Mouse (Mus musculus) megakaryocyte, adult 5-6 weeks (primary cell): Measurements from ENCODE around the gene Ube2n. TPM values are rescaled to one million over a fixed set of nuclear protein-coding genes. Genes with fewer than 3 reads are reported as not detected.

Source experiments
- ATAC-seq: 2 replicates; pipeline ENCODE4 v1.8.0; 2016; ENCODE audit warnings: mild to moderate bottlenecking, inconsistent platforms; ENCODE audit not compliant: poor library complexity, severe bottlenecking
- total RNA-seq, 2 experiments: library from RNA; stranded (forward) in 1 of 2; stranded (reverse) in 1 of 2; fragments of 153-499, 151-499 nt in 1 of 2; fragments of 221-1000, 200-1000 nt in 1 of 2; gene quantifications; 2 replicates each; pipeline versions ENCODE4 v1.2.3 to v1.2.4; 2015 to 2017

The Ube2n gene
- total RNA-seq, 2 experiments from 2014 or later = 144 to 363 TPM

- ATAC-seq = no peak
These were observed 40.9 kb downstream of the Ube2n start for GRCm38 (mm10) chr10:95555866-95556265.

- ATAC-seq = peak; percentile 57
These were observed 42.4 kb downstream of the Ube2n start for GRCm38 (mm10) chr10:95557337-95557828.

GRCm38 (mm10) chr10:95559426-95559825 lies 44.5 kb downstream of the Ube2n start:
- ATAC-seq = no peak

- ATAC-seq = no peak
These were observed 45.5 kb downstream of the Ube2n start for GRCm38 (mm10) chr10:95560394-95560983.

- no peak for ATAC-seq
These were observed 46.7 kb downstream of the Ube2n start for GRCm38 (mm10) chr10:95561616-95562015.

GRCm38 (mm10) chr10:95562395-95562794 lies 47.5 kb downstream of the Ube2n start:
- no peak for ATAC-seq

GRCm38 (mm10) chr10:95562859-95563841 lies 48.2 kb downstream of the Ube2n start:
- peak; percentile 16 for ATAC-seq

- ATAC-seq = peak; percentile 72
These were observed 49.2 kb downstream of the Ube2n start, which contains the start of gene Nudt4 for GRCm38 (mm10) chr10:95563851-95564845. Nudt4 (minus strand) TSS chr10:95564146.

GRCm38 (mm10) chr10:95565156-95565854 lies 50.4 kb downstream of the Ube2n start:
- ATAC-seq = peak; percentile 23

- no peak for ATAC-seq
These were observed 51.8 kb downstream of the Ube2n start for GRCm38 (mm10) chr10:95566786-95567185.

GRCm38 (mm10) chr10:95567550-95567949 lies 52.6 kb downstream of the Ube2n start:
- ATAC-seq = no peak

- no peak for ATAC-seq
These were observed 53.1 kb downstream of the Ube2n start for GRCm38 (mm10) chr10:95568016-95568415.

GRCm38 (mm10) chr10:95569441-95569840 lies 54.5 kb downstream of the Ube2n start:
- 0 out of 2 replicates have a peak, but pooled peaks have one; percentile 26 for ATAC-seq

- ATAC-seq = no peak
These were observed 60.0 kb downstream of the Ube2n start for GRCm38 (mm10) chr10:95574994-95575393.

GRCm38 (mm10) chr10:95575839-95576380 lies 61.0 kb downstream of the Ube2n start:
- no peak for ATAC-seq

- ATAC-seq = peak; percentile 33; the same call in 1 of the 2 replicates
These were observed 62.1 kb downstream of the Ube2n start for GRCm38 (mm10) chr10:95576876-95577566.

- no peak for ATAC-seq
These were observed 62.6 kb downstream of the Ube2n start for GRCm38 (mm10) chr10:95577567-95577950.

- ATAC-seq = no peak
These were observed 70.6 kb downstream of the Ube2n start for GRCm38 (mm10) chr10:95585554-95585953.
